Mouse (Mus musculus) C2C12 (cell line): ENCODE measurements around the gene Fbxl13.

Source experiments
- CEBPB ChIP-seq: IDR thresholded peaks from one replicate; pipeline ENCODE4 v1.6.1; 2011; ENCODE audit warnings: low read depth, mild to moderate bottlenecking, control low read depth, moderate library complexity
- CTCF ChIP-seq: IDR thresholded peaks from one replicate; pipeline ENCODE4 v1.5.1; 2011; ENCODE audit not compliant: control insufficient read depth, insufficient read depth, insufficient read length
- FOSL1 ChIP-seq: IDR thresholded peaks from one replicate; pipeline ENCODE4 v1.8.0; 2011; ENCODE audit warnings: mild to moderate bottlenecking, low read length; ENCODE audit not compliant: poor library complexity, insufficient read depth, severe bottlenecking
- MAX ChIP-seq: IDR thresholded peaks from one replicate; pipeline ENCODE4 v1.6.1; 2011; ENCODE audit warnings: mild to moderate bottlenecking, control low read depth
- USF1 ChIP-seq: IDR thresholded peaks from one replicate; pipeline ENCODE4 v1.6.1; 2011; ENCODE audit warnings: low read depth, mild to moderate bottlenecking, control low read depth, moderate library complexity

DNA sequence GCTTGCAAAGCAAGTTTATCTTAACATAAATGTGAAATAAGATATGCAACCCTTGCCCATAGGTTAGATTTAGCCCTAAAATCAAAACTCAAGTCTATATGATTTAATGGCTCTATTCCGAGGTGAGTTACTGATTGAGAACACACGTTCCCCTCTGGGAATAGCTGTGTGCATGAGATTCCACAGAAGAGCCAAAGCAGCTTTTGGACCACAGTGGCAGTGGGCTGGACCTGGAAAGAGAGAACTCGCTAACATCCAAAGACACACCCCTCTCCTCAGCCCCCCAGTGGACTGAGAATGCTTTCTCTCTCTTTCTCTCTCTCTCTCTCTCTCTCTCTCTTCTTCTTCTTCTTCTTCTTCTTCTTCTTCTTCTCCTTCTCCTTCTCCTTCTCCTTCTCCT is 100.6 kb downstream of the Fbxl13 start:
- TF ChIP-seq CTCF = no peak
- no peak for TF ChIP-seq CEBPB
- TF ChIP-seq MAX = no peak
- no peak for TF ChIP-seq FOSL1
- TF ChIP-seq USF1 = no peak
